Mouse (Mus musculus) layer of hippocampus, adult 8-10 months (tissue): Measurements from ENCODE around the gene Ankrd12. TPM values are rescaled to one million over a fixed set of nuclear protein-coding genes. Genes with fewer than 3 reads are reported as not detected.
"Not testable (repeated sequence)": the region's sequence is repeated elsewhere in the genome, so short reads cannot be mapped to it uniquely, and the experiment has no call there.

Experiments
- DNase-seq, 2 experiments: peaks; one replicate each; pipeline ENCODE4 v3.0.0; 2022; ENCODE audit warnings: low spot score in 2 of 2
- total RNA-seq, 4 experiments: library from RNA; stranded (reverse); gene quantifications; 2 replicates each; pipeline ENCODE4 v1.2.4; 2022

Gene Ankrd12
- total RNA-seq, 4 experiments from 2014 or later = 198 to 247 (median 235) TPM

DNA sequence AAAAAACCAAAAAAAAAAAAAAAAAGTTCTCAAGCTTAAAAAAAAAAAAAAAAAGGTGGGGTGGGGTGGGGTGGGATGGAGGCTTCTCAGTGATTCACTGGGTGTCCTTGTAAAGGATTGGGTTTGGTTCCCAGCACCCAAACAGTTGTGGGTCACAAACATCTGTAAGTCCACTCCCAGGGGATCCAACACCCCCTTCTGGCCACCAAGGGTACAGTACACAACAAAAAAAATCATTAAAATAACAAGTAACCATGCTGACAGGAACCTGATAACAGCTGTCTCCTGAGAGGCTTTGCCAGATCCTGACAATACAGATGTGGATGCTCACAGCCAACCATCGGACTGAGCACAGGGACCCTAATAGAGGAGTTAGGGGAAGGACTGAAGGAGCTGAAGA lies 7.6 kb upstream of the Ankrd12 start:
- DNase-seq = no peak

DNA sequence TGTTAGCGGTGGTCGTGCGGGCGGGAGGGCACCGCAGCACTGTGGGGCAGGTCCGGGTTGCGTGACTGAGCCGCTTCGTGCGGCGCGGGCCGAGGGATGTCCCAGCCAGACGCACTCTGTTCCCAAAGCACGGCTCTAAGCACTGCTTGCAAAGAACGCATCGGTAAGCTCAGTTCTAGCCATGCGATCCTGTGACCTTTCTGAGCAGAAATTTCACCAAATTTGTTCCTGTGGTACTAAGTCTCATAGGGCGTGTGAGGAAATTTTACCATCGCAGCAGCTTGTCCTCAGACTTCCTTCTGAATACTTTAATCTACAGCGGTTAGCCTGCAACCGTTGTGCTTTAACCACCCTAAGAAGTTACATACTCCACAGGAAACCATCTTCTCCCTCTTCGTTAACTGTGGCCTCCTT lies 555 bp upstream of the Ankrd12 start:
- DNase-seq = no peak

DNA sequence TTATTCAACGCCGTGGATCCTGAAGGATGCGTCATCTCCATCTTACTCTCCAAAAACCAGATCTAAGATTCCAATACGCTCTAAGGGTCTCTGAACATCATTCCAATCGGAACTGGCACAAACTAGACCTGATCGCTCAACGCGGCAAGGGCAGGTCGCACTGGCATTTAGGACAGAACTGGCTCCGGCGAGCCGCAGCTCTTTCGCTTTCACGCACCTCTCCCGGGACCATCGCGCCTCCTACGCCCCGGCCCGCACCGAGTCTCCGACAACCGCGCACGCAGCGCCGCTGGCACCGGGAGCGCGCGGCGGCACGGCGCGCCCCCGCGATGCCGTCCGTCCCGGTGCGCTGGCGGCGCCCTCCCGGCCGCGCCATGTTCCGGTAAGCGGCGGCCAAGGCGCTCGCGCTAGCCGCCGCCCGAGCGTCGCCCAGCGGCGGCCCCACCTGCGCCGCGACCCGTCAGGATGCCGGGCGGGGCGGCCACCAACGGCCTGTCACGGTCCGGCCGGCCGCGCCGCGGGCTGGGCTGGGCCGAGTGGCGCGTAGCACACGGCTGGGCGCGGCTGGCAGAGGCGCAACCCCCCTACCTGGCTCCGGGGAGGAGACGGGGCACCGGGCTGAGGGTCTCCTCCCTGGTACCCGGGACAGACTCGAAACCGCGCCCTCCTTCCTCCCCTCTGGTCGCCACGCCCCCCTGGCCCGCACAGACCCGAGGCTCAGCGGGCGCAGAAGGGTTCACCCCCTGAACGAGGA lies 538 bp downstream of the Ankrd12 start:
- peak; percentile 26 to 42 for DNase-seq

DNA sequence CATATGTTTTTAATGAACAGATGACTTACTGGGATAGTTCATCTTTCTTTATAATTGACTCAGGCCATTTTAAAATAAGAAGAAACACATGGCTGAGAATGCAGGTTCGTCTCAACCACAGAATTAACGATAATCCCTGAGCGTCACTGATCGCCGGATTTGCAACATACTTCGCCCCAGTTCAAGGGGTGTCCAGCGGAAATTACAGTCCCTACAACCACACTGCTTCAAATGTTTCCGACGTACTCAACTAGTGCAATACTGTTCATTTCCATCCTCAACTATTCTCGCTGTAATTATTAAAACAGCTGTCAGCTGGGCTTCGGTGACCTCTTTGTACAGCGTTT lies 1.1 kb downstream of the Ankrd12 start:
- no peak for DNase-seq

DNA sequence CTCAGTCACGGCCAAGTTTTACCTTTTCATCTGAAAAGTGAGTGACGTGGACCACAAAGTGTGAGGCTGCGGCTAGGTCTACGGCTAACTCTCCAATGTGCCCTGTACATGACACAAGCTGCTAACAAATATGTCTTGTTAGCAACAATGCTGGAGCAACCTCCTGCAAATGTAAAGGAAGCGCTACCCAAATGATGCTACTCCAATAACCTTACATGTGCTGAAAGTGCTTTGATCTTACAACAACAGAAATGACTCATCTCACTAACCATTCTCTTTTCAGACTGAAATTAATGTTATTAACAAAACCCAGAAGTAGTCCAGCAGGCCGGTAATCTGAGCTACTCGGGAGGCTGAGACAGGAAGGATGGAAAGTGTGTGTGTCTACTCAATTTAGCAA lies 2.9 kb downstream of the Ankrd12 start:
- no peak for DNase-seq

DNA sequence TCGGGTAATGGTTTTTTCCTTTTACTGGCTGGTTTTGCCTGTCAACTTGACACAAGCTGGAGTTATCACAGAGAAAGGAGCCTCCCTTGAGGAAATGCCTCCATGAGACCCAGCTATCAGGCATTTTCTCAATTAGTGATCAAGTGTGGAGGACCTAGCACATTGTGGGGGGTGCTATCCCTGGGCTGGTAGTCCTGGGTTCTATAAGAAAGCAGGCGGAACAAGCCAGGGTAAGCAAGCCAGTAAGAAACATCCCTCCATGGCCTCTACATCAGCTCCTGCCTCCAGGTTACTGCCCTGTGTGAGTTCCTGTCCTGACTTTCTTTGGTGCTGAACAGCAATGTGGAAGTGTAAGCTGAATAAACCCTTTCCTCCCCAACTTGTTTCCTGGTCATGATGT lies 7.9 kb downstream of the Ankrd12 start:
- DNase-seq = not testable (repeated sequence)

DNA sequence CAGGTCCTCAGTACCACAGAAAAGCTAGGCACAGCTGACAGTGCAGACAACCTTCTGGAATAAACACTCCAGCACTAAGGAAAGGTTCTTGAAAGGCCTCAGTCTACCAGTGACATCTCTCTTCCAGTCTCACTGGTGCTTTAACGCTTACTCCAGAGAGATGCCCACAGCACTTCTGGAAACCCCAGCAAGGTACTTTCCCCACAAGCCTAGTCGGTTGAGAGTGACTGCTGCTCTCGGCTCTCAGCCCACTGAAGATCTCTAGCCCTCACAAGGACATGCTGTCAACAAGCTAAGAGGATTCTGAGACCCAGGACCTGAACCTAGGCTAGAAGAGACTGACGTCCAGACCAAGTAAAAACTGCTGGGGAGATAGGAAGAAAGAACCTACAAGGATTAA lies 11.8 kb downstream of the Ankrd12 start:
- no peak for DNase-seq

DNA sequence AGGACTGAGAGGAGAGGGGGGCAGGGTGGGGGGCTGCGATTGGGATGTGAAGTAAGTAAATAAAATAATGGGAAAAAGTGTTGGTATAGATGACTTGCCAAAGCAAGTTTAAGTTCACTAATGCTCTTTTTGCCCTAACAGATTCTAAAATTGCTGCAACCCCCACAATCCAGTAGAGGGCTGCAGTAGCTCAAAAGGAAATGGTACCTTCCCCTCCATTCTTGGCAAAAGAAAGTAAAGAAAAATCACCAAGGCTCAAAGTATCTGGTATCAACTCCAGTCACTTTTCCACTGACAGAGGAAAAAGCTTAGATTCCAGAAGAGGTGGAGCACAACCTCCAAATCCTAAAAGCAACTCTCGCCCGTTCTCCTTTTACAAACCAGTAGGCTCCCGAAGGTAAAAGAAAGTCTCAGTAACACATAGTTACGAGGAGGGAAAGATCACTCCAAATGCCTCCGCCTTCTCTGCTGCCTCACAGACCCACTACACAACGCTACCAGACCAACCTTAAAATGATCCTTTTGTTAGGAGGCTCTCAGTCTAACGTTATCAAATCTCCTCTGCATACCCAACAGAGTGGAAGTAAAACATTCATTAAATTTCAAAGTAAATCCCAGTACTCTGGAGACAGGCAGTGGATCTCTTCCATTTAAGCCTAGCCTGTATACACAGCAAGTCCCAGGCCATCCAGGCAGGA lies 15.5 kb downstream of the Ankrd12 start:
- no peak for DNase-seq

DNA sequence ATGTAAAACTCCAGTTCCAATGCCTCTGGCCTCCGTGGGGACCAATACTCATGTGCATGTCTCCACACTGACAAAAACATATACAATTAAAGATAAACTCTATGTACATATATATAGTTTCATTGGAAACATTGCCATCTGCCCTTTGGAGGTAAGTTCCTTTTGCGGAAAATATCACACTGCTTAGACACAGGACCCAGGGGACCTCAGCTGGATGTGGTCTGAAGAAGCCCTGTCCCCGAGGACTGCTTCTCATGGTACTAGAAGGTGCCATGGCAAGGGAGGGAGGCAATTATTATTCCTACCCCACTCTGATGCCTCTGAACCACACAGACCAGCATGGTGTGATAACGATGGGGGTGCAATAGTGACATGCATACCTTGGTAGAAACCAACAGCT lies 18.7 kb downstream of the Ankrd12 start:
- no peak for DNase-seq

DNA sequence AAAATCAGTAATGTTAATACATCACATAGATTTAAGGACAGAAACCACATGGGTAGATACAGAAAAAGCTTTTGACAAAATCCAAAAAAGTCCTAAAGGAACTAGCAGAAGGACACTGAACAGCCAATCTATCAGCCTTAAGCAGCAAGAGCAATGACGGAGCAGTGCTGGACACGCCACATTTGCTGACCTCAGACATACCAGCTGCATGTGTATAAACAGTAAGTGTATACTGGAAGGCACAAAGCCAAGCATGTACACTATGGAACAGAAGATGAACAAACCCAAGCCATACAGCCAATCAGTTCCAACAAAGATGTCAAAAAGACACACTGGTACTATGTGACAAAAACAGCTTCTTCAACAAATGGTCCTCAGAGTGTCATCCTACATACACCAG lies 19.7 kb downstream of the Ankrd12 start:
- no peak for DNase-seq

DNA sequence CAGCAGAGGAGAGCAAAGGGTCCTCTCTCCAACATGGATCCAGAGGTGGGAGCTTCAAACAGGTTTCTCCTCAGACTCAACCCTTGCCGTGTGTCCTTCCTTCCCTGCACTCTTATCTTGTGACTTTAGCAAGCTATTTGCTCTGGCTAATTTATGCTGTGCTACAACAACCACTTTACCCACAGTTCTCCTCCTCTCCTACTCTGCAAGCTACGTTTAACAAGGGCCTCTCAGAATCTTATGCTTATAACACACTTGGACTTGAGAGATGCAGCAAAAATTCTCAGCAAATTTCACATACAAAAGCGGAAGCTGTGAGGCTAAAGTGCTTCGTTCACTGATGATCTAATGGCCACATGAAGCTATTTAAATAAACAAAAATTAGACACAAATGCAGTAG lies 23.5 kb downstream of the Ankrd12 start:
- no peak for DNase-seq

DNA sequence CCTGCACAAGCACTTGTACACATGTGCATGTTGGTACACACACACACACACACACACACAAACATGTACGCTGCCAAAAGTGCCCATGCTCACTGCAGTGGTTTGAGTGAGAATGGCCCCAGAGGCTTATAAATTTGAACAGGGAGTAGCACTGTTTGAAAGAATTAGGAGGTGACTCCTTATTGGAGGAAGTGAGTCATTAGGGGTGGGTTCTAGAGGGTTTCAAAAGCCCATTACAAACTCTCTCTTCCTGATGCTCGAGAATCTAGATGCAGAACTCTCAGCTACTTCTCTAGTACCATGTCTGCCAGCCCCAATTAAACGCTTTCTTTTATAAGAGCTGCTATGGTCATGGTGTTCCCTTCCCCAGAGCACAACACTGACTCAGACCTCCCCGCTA lies 28.1 kb downstream of the Ankrd12 start:
- DNase-seq = no peak

DNA sequence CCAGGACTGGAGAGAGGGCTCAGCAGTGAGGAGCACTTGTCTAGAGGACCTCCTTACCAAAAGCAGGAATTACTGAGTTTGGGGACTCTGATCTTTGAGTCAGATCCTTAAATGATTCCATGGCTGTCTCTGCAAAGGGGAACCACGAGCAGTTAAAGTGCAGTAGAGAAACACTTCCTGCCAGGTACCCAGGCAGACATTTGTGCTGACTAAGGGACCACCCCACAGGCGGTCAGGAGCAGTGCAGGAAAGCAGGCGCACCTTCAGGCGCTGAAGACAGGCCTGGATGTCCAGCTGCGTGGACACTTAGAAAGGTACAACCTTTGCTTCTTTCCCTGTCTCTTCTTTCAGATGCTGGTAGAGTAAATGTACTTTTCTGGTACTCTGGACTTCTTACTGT lies 28.7 kb downstream of the Ankrd12 start:
- DNase-seq = no peak

DNA sequence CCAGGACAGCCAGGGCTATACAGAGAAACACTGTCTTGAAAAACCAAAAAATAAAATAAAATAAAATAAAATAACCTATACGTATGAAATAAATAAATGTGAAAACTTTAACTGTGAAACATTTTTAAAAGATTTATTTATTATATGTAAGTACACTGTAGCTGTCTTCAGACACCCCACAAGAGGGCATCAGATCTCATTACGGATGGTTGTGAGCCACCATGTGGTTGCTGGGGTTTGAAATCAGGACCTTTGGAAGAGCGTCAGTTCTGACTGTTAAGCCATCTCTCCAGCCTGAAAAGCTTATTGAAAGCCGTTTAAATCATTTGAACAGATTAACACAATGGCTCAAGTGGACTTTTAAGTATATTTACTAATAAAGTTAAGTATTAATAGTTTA lies 33.2 kb downstream of the Ankrd12 start:
- DNase-seq = not testable (repeated sequence)

DNA sequence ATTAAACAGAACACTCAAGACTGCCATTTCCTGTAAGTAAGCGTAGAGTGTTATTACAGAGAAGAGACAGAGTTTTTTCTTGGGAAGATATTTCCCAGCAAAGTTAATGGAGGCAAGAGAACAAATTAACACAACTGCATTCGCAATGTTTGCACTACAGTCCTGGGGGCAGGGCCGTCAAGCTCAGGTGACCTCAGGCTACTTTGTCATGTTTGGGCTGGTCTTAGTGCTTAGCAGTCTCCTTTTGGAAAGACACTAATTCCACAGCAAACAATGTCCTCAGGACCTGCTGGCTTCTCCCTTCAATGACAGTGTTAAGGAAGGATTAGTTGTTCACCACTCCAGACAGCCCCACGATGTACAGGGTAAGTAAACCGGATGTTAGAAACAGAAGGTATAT lies 35.9 kb downstream of the Ankrd12 start:
- DNase-seq = no peak

DNA sequence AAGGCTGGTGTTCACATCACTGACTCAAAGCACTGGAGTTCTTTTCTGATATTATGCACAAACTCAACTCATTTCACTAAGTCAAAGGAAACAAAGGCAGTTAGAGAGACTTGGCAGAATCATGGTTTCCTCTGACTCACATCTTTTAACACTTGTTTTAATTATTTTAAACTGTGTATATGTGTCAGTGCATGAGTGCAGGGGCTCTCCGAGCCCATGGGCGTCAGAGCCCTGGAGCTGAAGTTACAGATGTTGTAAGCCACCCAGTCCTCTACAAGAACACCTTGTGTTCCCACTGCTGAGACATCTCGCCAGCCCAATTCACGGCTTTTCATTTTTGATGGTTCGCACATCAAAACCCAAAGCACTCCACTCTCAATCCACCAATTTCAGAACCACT lies 43.6 kb downstream of the Ankrd12 start:
- DNase-seq = no peak

DNA sequence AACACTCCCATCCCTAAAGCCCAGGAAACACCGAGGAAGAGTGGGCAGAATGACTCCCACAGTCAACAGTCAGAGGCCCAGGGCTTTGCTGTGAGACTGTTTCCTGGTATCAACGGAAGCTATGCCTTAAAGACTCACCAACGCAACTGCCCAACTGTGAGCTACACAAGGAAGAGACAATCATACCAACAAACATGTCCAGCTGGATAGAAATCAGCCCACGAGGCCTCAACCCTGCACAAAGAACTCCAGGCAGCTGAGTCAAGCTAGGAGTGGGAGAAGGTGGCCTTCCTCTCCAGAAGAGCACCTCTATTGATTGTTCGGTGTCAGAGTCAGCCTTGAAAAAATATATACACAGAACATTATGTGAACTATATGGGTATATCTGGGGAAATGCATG lies 44.9 kb downstream of the Ankrd12 start:
- DNase-seq = no peak

DNA sequence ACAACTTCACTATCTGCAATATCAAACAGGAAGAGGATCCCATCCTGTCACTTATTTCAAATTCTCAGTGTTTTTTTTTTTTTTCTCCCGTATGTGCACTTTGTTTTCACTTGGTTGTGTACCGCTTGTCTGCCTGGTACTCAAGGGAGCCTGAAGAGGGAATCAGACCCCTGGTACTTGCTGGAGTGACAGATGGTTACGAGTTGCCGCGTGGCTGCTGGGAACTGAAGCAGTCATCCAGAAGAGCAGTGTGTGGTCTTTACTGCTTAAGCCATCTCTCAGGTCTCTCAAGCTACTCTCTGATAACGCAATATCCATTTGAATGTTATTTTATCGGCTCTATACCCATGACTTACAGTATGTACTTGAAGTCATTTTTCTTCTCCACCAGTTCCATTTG lies 52.7 kb downstream of the Ankrd12 start:
- no peak for DNase-seq

DNA sequence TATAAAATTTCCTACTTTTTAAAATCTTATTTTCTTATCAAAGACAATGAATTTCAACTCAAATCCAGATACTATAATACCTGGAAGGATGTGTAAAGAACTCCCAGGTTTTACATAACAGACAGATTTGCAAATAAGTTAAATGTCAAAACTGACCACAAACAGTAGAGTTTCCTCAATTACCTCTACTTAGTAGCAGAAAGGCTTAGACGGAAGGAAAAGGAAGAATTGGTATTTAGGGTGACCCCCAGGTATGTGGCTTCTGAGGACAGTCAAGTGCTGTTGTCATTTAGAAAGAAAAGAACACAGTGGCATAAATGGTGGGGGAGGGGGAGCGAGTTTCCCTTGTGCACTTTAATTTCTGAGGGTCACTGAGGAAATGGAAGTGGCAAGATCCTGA lies 65.1 kb downstream of the Ankrd12 start:
- no peak for DNase-seq

DNA sequence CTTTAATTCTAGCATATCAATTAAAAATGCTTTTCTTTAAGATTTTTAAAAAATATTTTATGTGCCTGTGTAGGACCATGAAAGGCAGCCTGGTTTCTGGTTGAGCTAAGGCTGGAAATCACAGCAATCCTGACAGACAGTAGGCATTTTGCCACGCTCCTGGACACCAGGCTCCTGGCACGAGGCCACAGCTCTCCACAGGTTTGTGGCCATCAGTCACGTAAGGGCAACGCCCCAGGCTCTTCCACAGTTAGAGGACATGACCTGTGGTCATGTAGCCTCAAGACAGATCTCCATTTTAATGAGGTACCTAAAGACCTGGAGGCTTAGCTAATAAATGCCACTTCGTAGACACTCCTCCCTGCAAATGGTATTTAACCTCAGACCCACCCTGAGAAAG lies 69.0 kb downstream of the Ankrd12 start:
- no peak for DNase-seq

DNA sequence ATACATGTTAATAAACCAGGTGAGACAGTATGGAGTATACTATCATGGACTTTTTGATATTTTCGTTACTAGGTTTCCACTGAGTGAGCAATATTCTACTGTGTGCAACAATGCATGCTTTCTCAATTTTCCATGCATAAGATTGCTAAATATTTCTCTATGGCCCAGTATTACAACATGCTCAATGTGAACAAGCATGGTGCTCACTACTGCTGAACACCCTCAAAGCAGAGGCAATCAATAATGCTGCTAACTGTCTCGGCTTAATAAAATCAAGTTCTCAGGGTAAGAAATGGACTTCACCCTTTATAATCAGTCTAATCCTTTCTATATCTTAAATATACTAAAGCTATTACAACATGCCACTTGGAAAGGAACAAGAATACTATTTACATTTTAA lies 69.4 kb downstream of the Ankrd12 start:
- no peak for DNase-seq

DNA sequence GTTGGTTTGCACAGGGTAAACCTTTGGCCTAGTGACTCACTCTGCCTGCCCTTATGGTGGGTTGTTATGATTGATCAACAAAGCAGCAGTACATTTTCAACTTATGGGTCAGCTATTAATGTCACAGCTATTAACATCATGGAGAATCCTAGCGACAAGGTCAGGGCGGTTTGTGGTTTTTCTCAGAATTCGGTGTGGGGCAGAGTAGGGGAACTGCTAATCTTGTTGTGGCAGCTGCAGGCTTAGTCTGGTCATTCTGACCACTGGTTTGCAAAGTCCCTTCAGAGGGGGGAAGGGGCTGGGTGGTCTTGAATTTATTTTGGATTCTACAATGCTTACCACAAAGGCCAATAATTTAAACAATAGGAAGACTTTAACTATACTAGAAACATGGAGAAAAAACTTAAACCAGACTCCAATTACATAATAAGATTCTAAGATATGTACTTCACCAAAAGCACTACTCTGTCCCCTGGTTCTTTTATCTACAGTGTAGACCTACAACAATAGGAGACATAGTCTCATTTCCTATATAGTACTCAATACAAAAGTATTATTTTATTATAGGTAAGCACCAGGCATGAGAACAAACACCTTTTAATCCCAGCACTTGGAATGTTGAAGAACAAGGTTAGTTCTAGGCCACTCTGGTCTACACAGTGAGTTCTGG lies 88.6 kb downstream of the Ankrd12 start:
- DNase-seq = no peak

DNA sequence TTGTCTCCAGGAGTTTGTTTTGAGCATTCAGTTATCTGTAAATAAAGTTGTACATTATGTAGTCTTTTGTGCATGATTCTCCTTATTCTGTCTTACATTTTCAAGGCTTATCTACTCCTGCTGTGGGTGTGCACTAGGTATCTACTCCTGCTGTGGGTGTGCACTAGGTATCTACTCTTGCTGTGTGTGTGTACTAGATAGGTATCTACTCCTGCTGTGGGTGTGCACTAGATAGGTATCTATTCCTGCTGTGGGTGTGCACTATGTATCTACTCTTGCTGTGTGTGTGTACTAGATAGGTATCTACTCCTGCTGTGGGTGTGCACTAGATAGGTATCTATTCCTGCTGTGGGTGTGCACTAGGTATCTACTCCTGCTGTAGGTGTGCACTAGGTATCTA lies 100.2 kb downstream of the Ankrd12 start:
- not testable (repeated sequence) for DNase-seq
